Mouse (Mus musculus): ENCODE data around the gene 0610012G03Rik. TPM values are rescaled to one million over a fixed set of nuclear protein-coding genes. Genes with fewer than 3 reads are reported as not detected.

The 0610012G03Rik gene
- polyA plus RNA-seq, 1 experiment, result 59.9 TPM

Other genes starting within 250 kb of the 0610012G03Rik start
- gene Meltf, start 69.7 kb downstream of the 0610012G03Rik start, polyA plus RNA-seq (2012; rRNA removed), result 0.16 and 0.35 TPM in 2 replicates
- 1.3 and 1.9 TPM in 2 replicates for gene Pigz, start 14.6 kb downstream of the 0610012G03Rik start, polyA plus RNA-seq (2012; rRNA removed)
- 5.8 and 6.8 TPM in 2 replicates for gene Ncbp2, start within 50 bp of the 0610012G03Rik start, polyA plus RNA-seq (2012; rRNA removed)
- 3.9 and 5.4 TPM in 2 replicates for gene Senp5, start 54.8 kb upstream of the 0610012G03Rik start, polyA plus RNA-seq (2012; rRNA removed)
- gene Pak2, start 130.8 kb upstream of the 0610012G03Rik start, polyA plus RNA-seq (2012; rRNA removed), result 20.0 and 21.9 TPM in 2 replicates
- 33.9 and 38.4 TPM in 2 replicates for gene Pigx, start 151.2 kb upstream of the 0610012G03Rik start, polyA plus RNA-seq (2012; rRNA removed)
- 10.1 and 10.5 TPM in 2 replicates for gene Cep19, start 151.3 kb upstream of the 0610012G03Rik start, polyA plus RNA-seq (2012; rRNA removed)
- gene Nrros, start 217.1 kb upstream of the 0610012G03Rik start, polyA plus RNA-seq (2012; rRNA removed), result 9.0 and 10.8 TPM in 2 replicates
- gene Bex6, start 231.3 kb upstream of the 0610012G03Rik start, polyA plus RNA-seq (2012; rRNA removed), result not detected in 2 replicates

Measured in large intestine, adult 2 months (tissue).